Mouse (Mus musculus): ENCODE data around the gene Trpc4ap.
A peak's percentile ranks its signal among the peaks of the same experiment; 100 is the strongest.
"Not testable (repeated sequence)": the region's sequence is repeated elsewhere in the genome, so short reads cannot be mapped to it uniquely, and the experiment has no call there.

Trpc4ap gene

DNA sequence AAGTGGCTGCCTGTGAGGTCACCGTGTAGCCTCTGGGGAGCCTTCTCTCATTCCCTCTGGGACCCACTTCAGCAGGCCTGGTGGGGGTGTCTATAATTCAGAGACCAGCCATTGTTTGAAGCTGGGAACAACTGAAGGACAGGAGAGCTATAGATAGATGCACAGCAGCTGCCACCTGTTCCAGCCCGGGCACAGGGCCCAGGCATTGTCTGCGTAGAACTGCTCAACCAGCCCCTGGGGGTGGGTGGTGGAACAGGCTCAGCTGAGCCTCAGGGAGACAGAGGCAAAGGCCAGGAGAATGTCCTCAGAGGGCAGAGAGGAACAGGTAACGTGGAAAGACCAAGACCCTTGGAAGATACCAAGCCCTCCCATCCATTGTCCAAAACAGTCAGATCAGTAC, 85.8 kb downstream of the Trpc4ap start:
- no peak for DNase-seq

- DNase-seq = not testable (repeated sequence)
Measured at GRCm38 (mm10) chr2:155605236-155605589, 87.0 kb downstream of the Trpc4ap start.

- peak; percentile 95 for DNase-seq
Measured at GRCm38 (mm10) chr2:155604560-155605235, 87.5 kb downstream of the Trpc4ap start.

DNA sequence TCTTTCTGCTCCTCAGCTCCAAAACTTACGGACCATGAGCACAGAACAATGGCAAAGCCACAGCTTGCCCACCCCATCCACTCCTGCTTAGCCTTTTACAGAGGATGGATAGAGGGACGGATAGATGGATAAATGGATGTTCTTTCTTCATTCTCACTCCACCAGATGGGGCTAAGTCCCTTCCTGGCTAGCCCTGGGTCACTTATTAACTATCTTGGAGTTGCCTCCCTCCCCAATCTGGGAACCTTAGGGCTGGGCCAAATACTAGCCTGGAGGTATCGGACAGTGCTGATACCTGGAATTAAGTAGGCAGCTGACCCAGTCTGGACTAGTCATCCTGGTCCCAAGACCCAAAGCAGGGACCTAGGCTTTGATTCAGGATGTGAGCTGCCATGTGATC, 88.5 kb downstream of the Trpc4ap start:
- DNase-seq = peak; percentile 57

DNA sequence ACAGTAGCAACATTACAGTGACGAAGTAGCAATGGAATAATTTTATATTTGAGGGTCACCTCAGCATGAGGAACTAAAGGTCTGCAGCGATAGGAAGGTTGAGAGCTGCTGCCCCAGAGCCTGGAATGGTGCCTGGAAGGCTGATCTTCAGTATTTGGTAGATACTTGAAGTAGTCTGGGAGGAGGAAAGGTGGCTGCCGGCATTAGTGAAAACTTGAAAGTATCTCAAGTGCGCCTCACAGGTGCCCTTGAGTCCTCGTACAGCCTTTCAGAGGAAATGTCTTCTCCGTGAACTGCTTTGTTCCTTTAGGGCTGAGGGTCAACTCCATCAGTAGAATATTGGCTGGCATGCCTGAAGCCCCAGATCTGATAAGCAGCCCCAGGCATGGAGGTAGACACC, 96.7 kb downstream of the Trpc4ap start:
- no peak for DNase-seq

- no peak for DNase-seq
Measured at GRCm38 (mm10) chr2:155592854-155593283, 99.3 kb downstream of the Trpc4ap start.

- peak; percentile 99 for DNase-seq
Measured at GRCm38 (mm10) chr2:155592137-155592853, 99.9 kb downstream of the Trpc4ap start, which contains the start of gene Gss. Gss (minus strand) TSS chr2:155592810.

DNA sequence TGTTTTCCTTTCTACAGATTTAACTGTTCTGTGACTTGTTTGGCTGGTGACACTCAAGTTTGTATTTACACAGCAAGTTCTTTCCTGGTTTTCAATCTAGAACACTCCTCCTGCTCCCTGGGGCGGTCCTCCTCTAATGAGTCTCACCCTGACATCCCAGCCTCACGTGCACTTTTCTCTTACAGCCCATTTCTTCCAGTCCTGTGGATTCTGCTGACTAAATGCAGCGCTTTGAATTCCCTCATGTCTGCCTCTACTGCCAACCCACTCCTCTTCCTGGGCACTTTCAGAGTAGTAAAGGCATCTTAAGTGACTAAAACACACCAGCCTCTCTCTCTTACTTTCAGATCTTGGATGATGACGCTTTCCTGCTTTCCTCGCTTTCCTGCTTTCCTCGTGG, 100.5 kb downstream of the Trpc4ap start:
- peak; percentile 49 for DNase-seq

DNA sequence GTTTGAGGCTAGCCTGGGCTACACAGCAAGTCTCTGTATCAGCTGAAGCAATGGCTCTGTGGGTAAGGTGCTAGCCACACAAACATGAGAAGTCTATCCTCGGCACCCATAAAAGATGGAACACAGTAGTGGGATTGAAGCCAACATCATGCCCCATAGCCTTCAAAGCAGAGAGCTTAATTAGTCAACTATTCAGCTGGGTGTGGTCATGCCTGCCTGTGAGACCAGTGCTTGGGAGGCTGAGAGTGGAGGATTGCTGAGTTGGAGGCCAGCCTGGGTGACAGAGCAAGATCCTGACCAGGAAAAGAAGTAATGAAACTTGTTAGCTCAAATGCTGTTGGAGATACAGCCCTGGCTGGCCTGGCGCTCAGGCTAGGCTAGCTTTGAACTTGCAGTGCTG, 101.3 kb downstream of the Trpc4ap start:
- peak; percentile 55 for DNase-seq

- DNase-seq = no peak
Measured at GRCm38 (mm10) chr2:155589521-155589920, 102.7 kb downstream of the Trpc4ap start.

- no peak for DNase-seq
Measured at GRCm38 (mm10) chr2:155588136-155588535, 104.0 kb downstream of the Trpc4ap start.

- DNase-seq = no peak
Measured at GRCm38 (mm10) chr2:155585486-155585885, 106.7 kb downstream of the Trpc4ap start.

DNA sequence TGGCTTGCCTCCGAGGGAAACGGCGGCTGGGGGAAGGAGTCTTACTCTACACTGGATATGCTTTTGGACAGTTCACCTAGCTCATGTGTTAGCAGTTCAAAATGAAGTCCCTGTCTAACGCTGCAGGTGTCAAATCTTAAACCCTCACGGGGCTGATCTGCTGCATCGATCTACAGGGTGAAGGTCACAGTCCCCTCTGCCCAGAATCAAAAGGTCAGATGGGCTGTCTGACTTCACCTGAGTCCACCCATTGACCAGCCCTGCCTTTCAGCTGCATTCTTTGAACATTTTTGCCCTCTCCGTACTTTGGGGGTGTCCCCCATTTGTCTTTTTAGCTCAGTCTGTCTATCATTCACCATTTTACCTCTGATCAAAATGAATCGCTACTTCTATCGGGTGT, 107.1 kb downstream of the Trpc4ap start:
- no peak for DNase-seq

Measured in liver (tissue).